Mouse (Mus musculus) layer of hippocampus, adult 18-20 months (tissue): ENCODE data around the gene Add3. TPM values are rescaled to one million over a fixed set of nuclear protein-coding genes. Genes with fewer than 3 reads are reported as not detected.
"Not testable (repeated sequence)": the region's sequence is repeated elsewhere in the genome, so short reads cannot be mapped to it uniquely, and the experiment has no call there.

Experiments used
- DNase-seq, 2 experiments: peaks; one replicate each; pipeline ENCODE4 v3.0.0; 2022; ENCODE audit warnings: low spot score in 2 of 2
- total RNA-seq, 2 experiments: library from RNA; stranded (reverse); gene quantifications; 2 replicates each; pipeline ENCODE4 v1.2.3; 2021

Gene Add3
- total RNA-seq, 2 experiments from 2014 or later = 126 to 129 TPM

DNA sequence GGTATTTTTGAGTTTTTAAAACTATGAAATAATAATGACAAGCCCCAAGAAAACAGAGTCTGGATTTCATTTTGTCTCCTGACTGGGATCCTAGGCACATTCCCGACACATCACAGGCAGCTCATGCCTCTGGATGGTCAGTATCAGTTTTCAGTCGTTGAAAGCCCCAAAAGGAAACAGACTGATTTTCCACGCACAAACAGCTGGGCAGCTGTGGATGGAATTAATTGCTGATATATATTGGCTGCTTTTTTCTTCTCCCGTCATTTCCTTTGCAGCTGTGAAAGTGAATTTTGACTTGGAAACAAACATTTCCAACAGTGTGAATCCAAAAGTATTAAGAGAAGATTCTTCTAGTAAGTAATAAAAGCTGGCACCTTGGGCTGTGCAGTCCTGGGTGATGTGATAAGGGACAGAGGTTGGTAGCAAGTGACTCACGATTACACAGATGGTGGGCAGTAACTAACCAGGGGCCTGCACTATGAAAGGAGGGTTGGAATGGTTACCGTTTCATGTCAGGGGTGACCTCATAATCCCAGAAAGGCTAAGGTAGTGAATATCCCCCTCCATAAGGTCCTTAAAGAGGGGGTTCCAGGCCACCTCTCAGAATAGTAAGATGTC lies 51.7 kb downstream of the Add3 start:
- DNase-seq = no peak

DNA sequence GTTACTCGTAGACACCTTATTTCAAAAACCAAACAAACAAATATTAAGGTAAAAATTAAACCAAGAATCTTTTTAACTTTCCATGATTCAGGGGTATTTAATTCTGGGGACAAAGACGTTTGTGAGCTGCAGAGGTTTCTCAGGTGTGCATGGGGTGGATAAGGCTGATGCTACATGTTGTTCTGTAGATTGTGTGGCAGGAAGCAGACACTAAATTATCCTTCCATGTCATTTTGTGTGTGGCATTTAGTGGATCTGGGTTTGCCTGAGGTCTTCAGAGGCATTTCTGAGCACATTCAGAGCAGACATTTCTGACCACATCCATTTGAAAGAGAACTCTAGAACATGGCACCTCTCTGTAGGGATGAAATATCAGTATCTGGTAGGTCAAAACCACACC lies 52.9 kb downstream of the Add3 start:
- DNase-seq = no peak

DNA sequence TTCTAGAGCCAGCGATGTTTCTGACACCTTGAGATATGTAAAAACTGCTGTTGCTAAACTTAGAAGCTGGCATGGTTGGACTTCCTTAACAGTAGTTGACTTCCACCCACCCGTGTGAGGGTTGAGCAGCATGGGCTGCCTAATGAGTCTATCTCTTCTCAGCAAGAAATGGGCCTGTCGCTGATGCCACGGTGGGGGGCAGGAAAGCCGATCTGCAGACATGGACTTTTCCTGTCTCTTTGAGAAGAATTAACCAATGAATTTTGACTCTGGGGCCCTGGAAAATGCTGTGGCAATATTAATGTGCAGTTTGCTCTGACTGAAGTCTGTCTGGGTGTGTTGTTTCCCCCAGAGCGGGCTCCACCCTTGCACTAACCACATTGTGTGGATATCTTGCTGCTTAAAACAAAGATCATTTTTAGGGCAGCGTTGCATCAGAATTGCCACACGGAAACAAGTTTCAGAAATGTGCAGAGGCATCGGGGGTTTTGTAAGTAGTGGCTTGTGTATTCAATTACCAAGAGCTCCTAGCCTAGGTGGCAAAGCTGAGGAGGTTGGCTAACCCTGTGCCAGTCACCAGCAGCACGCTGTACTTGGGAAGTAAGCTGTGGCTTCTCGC lies 53.8 kb downstream of the Add3 start:
- DNase-seq = no peak

DNA sequence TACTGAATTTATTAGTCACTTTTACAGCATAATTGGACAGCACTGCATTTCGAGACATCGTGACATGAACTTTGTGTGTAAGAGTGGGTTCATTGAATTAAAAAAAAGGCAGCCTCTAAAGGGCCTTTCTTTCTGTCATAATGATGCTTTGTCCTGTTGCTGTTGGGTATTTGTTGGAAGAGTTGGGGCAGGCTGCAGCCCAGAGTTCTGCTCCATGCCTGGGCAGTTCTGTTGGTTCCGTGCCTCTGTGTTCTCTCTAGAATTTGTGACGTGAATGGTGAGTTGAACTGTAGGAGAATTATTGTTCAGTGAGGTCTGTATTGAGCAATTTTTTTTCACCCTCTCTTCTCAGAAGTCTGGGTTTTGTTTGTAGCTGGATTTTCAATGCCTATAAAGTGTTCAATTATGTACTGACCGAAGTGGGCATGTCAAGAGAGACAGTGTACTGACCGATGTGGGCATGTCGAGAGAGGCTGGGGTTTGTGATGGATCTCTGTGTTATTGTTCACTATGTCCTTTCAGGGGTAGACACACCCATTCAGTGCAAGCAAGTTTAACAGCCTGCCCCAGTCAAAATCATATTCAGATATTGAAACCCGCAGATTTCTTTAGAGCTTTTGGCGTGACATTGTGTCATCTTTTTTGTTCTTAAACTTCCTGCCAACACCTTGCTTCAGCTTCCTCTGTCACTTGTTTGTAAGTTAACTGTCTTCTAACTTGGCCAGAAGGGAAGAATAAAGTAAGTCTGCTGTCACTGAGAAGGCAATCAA lies 54.7 kb downstream of the Add3 start:
- no peak for DNase-seq

DNA sequence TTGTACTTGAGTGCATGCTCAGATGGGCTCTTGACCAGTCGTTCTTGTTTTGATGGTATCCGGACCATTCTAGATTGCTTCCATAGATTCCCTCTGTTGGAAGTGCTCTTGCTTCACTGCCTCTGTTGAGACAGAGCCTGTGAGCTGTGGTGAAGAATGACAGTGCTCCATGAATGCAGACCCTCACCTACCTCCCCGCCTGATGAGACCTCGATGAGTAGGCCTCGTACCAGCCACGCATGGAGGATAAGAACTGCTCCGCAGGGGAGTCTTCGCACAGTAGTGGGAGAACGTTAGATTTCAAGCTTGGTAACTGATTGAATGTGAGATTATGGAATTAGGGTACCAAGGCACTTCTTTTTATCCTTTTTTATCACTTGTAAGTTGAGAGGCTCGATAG lies 56.7 kb downstream of the Add3 start:
- no peak for DNase-seq

DNA sequence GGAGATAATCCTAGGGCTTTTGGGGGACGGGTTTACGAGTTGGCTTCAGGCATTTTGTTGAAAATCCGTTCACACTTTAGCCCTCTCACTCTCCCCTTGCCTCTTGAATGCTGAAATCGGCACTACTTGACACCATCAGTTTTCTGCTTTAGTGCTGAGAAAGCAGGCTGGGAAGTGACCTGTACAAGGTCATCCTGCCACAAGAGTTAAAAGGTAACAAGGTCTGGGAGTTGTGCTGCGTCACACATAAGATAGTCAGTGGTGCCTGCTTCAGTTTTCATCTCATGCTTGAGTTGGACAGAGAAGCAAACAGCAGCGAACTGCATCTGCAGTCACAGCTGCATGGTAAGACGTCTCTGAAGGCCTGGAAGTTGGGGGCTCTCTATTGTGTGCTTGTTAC lies 57.5 kb downstream of the Add3 start:
- DNase-seq = no peak

DNA sequence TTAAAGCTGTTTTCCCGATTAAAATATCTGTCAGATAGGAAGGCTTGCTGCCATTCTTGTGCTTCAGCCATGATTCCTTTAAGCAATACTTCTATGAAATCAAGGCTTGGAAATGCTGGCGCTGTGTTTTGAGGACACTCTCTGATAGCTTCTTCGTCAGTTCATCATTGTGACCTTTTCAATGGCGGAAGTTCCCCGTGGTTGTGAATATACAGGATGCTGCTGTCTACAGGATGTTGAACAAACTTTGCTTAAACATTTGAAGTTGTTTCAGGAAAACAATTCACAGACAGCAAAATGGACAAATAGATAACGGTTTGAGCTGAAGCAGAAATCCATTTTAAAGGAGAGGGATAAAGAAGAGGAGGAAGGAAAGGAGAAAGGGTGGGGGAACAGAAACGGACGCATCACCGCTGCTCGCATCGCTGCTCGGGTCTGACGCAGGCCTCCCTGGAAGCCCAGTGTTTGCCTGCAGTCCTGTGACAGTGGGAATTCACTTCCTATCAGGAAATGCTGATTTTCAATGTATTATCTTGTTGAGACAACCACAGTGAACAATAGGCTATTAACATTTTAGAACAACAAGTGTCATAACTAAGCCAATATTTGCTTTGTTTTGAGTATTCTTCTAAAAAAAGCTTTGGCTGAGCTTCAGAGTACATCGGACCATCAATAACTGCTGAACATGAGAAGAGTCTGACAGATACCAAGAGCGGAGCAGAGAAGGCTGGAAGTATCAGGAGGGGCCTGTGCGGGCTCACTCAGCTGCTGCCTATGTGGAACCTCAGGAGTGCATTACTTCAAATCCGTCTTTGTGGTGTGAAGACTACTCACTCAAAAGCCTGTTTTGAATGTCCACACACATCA lies 58.7 kb downstream of the Add3 start:
- DNase-seq = no peak

DNA sequence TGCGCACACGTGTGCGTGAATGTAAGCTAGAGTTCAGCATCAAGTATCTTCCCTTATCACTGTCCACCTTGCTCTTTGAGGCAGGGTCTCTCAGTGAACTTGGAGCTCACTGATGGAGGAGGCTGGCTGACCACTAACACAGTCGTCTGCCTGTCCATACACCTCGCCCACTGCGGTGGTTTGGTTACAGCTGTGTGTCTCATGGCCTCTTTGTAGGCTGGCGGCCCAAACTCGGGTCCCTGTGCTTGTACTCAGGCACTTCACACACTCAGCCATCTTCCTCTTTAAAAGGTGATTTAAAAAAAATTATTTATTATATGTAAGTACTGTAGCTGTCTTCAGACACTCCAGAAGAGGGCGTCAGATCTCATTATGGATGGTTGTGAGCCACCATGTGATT lies 59.5 kb downstream of the Add3 start:
- DNase-seq = no peak

DNA sequence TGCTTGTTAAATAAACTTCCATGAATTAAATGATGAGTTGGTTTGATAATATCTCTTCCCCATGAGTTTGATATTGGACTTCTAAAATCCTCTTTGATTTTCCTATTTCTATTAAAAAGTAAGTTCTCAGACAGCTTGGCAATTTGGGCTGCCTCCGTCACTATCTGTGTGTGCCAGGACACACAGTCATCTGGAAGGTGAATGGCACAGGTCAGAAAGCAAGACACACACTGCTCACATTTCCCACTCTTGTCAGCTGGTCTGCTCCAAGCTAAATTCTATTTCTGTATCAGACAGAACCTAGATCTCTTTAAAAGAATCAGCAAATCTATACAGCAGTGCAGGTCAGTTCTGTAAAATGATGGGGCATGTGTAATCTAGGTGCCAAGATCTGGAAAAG lies 61.9 kb downstream of the Add3 start:
- DNase-seq = no peak

DNA sequence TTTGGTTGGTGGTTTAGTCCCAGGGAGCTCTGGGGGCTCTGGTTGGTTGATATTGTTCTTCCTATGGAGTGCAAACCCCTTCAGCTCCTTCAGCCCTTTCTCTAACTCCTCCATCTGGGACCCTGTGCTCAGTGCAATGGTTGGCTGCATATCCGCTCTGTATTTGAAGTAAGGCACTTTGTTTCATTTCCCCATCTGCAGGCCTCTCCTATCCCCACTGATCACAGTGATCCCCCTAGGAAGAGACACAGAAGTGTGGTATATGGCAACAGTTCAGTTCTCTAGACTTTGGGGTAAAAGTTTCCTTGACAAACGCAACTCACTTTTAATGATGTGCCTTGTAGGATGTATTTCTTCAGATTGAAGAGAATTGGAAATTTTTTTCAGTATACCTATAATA lies 66.7 kb downstream of the Add3 start:
- DNase-seq = no peak

DNA sequence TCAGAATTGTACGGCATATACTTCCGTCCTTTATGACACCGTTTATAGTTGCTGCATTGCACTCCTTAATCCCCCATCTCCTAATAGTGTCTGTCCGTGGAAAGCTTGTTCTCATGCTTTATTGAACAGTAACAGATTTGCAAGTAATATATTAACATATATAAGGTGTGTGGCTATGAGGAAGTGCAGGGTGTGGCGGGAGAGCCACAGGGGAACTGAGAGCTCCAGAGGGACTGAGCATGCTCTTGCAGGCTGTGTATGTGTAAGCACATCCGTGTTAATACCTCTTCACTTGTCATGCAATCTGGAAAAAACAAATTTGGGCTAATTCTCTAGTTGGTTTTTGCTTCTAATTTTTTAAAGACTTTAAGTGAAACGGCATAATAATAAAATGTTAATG lies 68.6 kb downstream of the Add3 start:
- no peak for DNase-seq

DNA sequence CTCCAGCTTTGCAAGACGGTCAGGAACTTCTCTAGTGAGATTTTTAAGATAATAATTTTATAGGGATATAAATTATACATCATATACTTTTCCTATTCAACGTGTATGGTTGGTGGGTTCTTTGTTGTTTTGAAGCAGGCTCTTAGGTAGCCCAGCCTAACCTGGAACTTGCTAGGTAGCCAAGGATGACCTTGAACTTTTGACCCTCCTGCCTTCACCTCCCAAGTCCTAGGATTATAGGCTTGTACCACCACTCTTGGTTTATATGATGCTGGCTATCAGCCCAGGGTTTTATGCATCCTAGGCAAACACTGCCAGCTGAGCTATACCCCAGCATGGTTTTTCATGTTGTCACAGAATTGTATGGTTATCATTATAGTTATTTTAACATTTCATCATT lies 70.0 kb downstream of the Add3 start:
- no peak for DNase-seq

DNA sequence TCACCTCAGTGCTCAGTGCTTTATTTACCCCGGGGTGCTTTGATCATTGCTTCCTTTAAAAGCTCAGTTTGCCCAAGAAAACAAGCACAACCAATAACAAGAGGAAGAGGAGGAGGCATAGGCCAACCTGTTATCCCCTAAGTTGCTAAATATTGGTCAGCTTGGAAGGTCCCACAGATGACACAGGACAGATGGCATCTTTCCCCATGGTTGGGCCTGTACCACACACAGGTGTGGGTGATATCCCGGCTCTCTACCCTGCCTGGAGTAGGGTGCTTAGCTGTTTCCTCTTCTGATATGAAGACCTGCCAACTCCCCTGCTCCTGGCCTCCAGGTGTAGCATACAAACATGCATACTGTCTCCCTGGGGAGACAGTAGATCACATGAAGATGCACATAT lies 75.1 kb downstream of the Add3 start:
- no peak for DNase-seq

DNA sequence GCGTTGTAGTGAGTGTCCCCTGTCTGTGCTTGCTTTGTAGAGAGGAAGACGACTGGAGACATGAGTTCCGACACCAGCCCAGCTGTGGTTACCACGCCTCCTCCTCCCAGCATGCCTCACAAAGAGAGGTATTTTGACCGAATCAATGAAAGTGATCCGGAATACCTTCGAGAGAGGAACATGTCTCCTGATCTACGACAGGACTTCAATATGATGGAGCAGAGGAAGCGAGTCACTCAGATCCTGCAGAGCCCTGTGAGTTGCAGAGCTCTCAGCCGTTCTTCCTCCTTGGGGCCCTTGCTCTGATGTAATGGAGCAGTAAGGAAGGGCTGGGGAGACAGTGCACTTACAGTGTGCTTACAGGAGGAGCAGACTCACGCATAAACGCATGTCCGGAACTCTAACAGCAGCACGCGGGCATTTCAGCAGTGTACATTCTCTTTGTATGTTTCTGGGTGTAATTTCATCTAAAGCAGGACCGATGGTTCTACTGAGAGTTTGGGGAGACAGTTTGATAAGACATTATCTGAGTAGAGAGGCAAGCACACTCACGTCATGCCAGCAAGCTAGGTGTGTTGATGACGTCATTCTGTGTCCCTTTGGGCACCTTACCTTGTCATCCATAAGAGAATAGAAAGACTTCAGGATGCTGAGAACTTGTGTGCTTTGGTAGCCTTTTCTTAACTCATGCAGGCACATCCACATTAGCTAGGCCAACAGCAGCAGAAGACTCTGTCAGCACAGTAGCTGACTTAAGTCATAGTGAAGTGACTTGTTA lies 76.7 kb downstream of the Add3 start:
- no peak for DNase-seq

DNA sequence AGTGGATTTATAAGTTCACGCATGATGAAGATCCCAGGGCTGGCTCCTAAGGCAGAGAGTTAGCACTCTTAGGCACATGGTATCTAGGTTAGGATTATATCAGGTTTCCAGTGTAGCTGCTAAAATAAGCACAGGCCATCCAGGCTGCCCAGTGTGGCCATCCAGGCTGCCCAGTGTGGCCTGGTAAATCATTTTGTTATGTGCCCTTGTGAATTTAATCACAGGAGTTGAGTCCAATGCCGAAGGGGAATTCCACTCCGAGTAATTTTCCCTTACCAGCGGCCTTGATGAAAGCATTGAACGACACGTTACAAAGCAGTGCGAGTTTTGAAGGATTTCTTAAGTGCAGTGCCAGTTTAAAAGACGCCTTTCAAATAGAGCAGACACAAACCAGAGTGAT lies 77.6 kb downstream of the Add3 start:
- no peak for DNase-seq

DNA sequence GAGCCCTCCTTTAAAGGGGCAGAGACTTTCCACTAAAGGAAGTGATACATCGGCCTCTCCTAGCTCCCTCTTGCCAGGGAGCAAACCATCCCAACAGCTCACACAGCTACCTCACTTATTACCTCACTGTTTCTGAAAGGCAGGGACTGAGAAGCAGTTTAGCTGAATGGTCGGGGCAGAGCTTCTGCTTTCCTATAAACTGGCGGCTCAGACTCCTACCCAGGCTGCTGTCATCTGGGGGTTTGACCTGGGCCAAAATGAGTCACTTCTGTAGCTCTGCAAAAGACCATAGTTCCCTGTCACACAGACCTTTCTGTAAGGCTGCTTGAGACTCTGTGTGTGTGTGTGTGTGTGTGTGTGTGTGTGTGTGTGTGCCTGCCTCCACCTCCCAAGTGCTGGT lies 79.1 kb downstream of the Add3 start:
- DNase-seq = no peak

DNA sequence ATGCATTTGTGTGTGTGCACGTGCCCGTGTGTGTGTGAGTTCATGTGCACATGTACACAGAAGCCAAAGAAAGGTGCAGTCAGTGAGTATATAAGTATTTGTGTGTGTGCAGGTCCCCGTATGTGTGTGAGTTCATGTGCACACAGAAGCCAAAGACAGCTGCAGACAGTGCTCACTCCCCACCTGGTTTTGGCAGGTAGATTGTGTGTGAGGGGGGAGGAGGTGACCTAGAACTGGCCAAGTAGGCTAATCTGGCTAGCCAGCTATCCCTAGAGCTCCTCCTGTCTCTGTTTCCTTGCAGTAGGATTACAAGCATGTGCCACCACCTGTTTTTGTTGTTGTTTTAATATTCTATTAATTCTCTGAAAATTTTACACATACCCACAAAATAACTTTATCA lies 80.9 kb downstream of the Add3 start:
- DNase-seq = no peak

DNA sequence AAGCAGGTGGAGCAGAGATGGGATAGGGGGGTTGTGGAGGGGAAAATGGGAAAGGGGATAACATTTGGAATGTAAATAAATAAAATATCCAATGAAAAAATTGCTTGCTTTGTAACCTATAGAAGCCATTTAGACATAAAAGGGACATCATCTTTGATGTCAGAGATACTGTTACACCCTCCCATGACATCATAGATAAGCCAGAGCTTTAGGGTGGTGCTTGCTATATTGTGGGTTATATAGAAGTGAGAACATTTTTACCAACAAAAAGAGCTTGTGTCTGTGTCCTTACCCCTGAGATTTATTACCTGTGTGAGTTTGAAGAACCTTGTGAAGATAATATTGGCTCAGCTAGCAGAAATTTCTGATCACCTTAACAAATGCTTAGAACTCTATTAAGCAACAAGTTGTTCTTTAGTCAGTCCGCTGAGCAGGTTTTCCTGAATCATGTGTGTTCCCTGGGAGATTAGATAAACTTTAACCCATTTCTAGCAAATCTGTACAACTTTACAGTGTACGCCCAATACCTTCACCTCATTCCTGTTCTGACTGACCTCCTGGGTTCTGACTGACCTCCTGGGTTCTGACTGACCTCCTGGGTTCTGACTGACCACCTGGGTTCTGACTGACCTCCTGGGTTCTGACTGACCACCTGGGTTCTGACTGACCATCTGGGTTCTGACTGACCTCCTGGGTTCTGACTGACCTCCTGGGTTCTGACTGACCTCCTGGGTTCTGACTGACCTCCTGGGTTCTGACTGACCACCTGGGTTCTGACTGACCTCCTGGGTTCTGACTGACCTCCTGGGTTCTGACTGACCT lies 85.2 kb downstream of the Add3 start:
- not testable (repeated sequence) for DNase-seq

DNA sequence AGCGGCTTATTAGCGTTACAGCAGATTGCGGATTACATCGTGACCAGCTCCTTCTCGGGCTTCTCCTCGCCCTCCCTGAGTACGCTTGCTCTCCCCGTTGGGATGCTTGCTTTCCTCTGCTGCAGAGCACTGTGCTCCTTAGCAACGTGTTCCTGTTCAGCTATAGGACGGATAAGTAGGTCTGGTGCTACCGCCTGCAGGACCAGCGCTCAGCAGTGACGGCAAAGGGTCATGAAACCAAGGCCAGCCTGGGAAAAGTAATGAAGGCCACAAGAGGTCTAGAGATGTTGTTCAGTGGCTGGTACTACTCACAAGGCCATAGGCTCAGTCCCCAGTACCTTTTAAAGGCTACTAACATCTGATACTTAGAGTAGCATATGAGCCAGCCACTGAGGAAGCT lies 86.4 kb downstream of the Add3 start:
- no peak for DNase-seq
